Comparison of ENCODE assay signal across 23 mouse cellular contexts in the genomic region with DNA sequence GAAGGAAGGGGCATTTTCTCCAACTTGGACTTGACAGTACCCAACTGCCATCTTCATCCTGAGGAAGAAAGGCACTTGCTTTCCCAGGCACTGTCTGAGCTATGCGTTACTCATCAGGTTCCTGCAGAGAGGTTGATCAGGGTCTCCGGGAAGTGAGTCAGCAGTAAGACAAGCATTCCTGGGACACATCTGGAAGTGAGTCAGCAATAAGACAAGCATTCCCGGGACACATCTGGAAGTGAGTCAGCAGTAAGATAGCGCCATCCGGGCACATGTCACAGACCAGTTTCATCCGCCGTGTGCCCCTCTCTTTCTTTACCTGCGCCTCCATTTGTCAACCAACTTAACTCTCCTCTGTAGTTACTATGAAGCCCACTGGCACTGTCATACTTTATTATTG.
A peak's percentile ranks its signal among the peaks of the same experiment; 100 is the strongest.
DNase-seq lines count a peak whose midpoint lies in the region; ATAC-seq and TF ChIP-seq lines count a peak whose summit lies in the region.
"Had no signal": no experiment of that assay in that cellular context is flagged by ENCODE, and none has a peak within 500 bp of the region (broad histone marks: within the 10 kb centered on the region; RNA-seq: fewer than 3 reads in every experiment).

No protein-coding gene starts in this region.

- no peak overlapping the region for H3K4me3 ChIP-seq in forebrain, embryonic 13.5 days
- H3K4me3 ChIP-seq in forebrain, postnatal 0 days (ENCODE audit: low read depth, low read length): no peak overlapping the region
- H3K4me3 ChIP-seq in C2C12 (ENCODE audit: insufficient read depth, poor library complexity, severe bottlenecking): no peak overlapping the region
- no peak overlapping the region for H3K4me3 ChIP-seq in olfactory bulb, adult 2 months (ENCODE audit: insufficient read depth, low read depth, low read length)
- H3K4me3 ChIP-seq: gastrocnemius, adult 2 months; heart, embryonic 13.5 days; hindbrain, embryonic 15.5 days; intestine, embryonic 15.5 days; kidney, embryonic 15.5 days; limb, embryonic 13.5 days; liver, embryonic 13.5 days; stomach, embryonic 15.5 days had no signal

- DNase-seq in forebrain, postnatal 0 days: no peak
- DNase-seq in R1 (ENCODE audit: low read depth, low spot score): peak; percentile 34
- DNase-seq in kidney, adult 8-10 months: no peak
- no peak for DNase-seq in gastrocnemius, postnatal 4 days (ENCODE audit: low spot score in 2 of 2)
- DNase-seq: cerebellum, adult 11-12 months; cerebellum, postnatal 14 days; gastrocnemius, adult 2 months; liver, embryonic 13.5 days; lung, embryonic 14.5 days; lung, postnatal 4 days; retina, postnatal 1 day; thymus, adult 2 months had no signal

- no peaks in the 10 kb centered on the region for H3K79me3 ChIP-seq in C2C12 (ENCODE audit: low read depth)

- WGBS in forebrain, embryonic 13.5 days: 89% methylated on average over 8 of the region's 8 CpGs
- WGBS in forebrain, postnatal 0 days: 80% methylated on average over 8 of the region's 8 CpGs
- WGBS in olfactory bulb, adult 2 months: 34% methylated on average over 8 of the region's 8 CpGs

- TF ChIP-seq CTCF in forebrain, postnatal 0 days (IDR thresholded peaks at IDR 0.05; ENCODE audit: low read depth): no peak
- no peak for TF ChIP-seq CTCF in C2C12 (IDR thresholded peaks at IDR 0.05; ENCODE audit: control insufficient read depth, insufficient read depth, insufficient read length)
- no peak for TF ChIP-seq CTCF in olfactory bulb, adult 2 months (IDR thresholded peaks at IDR 0.05; ENCODE audit: insufficient read depth, low read depth, low read length)

- no peaks in the 10 kb centered on the region for H3K27me3 ChIP-seq in forebrain, embryonic 13.5 days
- H3K27me3 ChIP-seq in forebrain, postnatal 0 days (ENCODE audit: insufficient read depth, low read length): no peaks in the 10 kb centered on the region
- H3K27me3 ChIP-seq in C2C12 (ENCODE audit: control insufficient read depth, insufficient read depth, insufficient read length): no peaks in the 10 kb centered on the region
- H3K27me3 ChIP-seq: heart, embryonic 13.5 days; hindbrain, embryonic 15.5 days; intestine, embryonic 15.5 days; kidney, embryonic 15.5 days; limb, embryonic 13.5 days; stomach, embryonic 15.5 days had no signal

- no peak overlapping the region for H3K9ac ChIP-seq in forebrain, embryonic 13.5 days
- H3K9ac ChIP-seq in forebrain, postnatal 0 days: no peak overlapping the region
- H3K9ac ChIP-seq: heart, embryonic 13.5 days; hindbrain, embryonic 15.5 days; intestine, embryonic 15.5 days; kidney, embryonic 15.5 days; limb, embryonic 13.5 days; liver, embryonic 13.5 days; lung, embryonic 14.5 days; stomach, embryonic 15.5 days had no signal

- 0 out of 2 replicates have a peak, but pooled peaks cover 15% of the 10 kb centered on the region for H3K4me1 ChIP-seq in forebrain, embryonic 13.5 days
- no peaks in the 10 kb centered on the region; the same call in 1 of the 2 replicates for H3K4me1 ChIP-seq in forebrain, postnatal 0 days (ENCODE audit: insufficient read depth)
- peaks cover 11% of the 10 kb centered on the region for H3K4me1 ChIP-seq in olfactory bulb, adult 2 months (ENCODE audit: control insufficient read depth, insufficient read depth, low read length)
- H3K4me1 ChIP-seq: heart, embryonic 13.5 days; hindbrain, embryonic 15.5 days; intestine, embryonic 15.5 days; kidney, embryonic 15.5 days; limb, embryonic 13.5 days; liver, embryonic 13.5 days; stomach, embryonic 15.5 days had no signal

- no peak overlapping the region for H3K4me2 ChIP-seq in forebrain, embryonic 13.5 days
- no peak overlapping the region for H3K4me2 ChIP-seq in forebrain, postnatal 0 days (ENCODE audit: low read depth)
- H3K4me2 ChIP-seq: heart, embryonic 13.5 days; hindbrain, embryonic 15.5 days; intestine, embryonic 15.5 days; kidney, embryonic 15.5 days; limb, embryonic 13.5 days; liver, embryonic 13.5 days; lung, embryonic 14.5 days; stomach, embryonic 15.5 days had no signal

- no peaks in the 10 kb centered on the region for H3K36me3 ChIP-seq in forebrain, embryonic 13.5 days (ENCODE audit: poor library complexity, severe bottlenecking)
- H3K36me3 ChIP-seq in forebrain, postnatal 0 days (ENCODE audit: insufficient read depth): no peaks in the 10 kb centered on the region
- no peaks in the 10 kb centered on the region for H3K36me3 ChIP-seq in C2C12 (ENCODE audit: control insufficient read depth, insufficient read depth)
- H3K36me3 ChIP-seq: G1E; heart, embryonic 13.5 days; hindbrain, embryonic 15.5 days; intestine, embryonic 15.5 days; kidney, embryonic 15.5 days; limb, embryonic 13.5 days; liver, embryonic 13.5 days; stomach, embryonic 15.5 days had no signal

- ATAC-seq in forebrain, embryonic 13.5 days: peak; percentile 48; the same call in 1 of the 2 replicates
- ATAC-seq in forebrain, postnatal 0 days: no peak
- ATAC-seq: CD4-positive, CD25-positive, alpha-beta regulatory T cell, adult 4 months; intestine, embryonic 15.5 days had no signal

- H3K79me2 ChIP-seq in C2C12 (ENCODE audit: control insufficient read depth, insufficient read depth): no peaks in the 10 kb centered on the region

- no peak overlapping the region for H3ac ChIP-seq in C2C12 (ENCODE audit: control insufficient read depth, insufficient read length, low read depth)

- H3K9me3 ChIP-seq in forebrain, embryonic 13.5 days (replicated peaks): no peaks in the 10 kb centered on the region
- no peaks in the 10 kb centered on the region for H3K9me3 ChIP-seq in forebrain, postnatal 0 days (ENCODE audit: low read length)
- H3K9me3 ChIP-seq: heart, embryonic 13.5 days; hindbrain, embryonic 15.5 days; intestine, embryonic 15.5 days; kidney, embryonic 15.5 days; limb, embryonic 13.5 days; liver, embryonic 13.5 days; stomach, embryonic 15.5 days had no signal

- no peak overlapping the region for H3K27ac ChIP-seq in forebrain, embryonic 13.5 days
- H3K27ac ChIP-seq in forebrain, postnatal 0 days (ENCODE audit: low read depth, low read length): no peak overlapping the region
- H3K27ac ChIP-seq in olfactory bulb, adult 2 months (ENCODE audit: insufficient read depth, low read depth, low read length): peak overlapping the region; percentile 68
- H3K27ac ChIP-seq: gastrocnemius, adult 2 months; heart, embryonic 13.5 days; hindbrain, embryonic 15.5 days; intestine, embryonic 15.5 days; kidney, embryonic 15.5 days; limb, embryonic 13.5 days; liver, embryonic 13.5 days; stomach, embryonic 15.5 days had no signal

- no peak for TF ChIP-seq POLR2A in olfactory bulb, adult 2 months (IDR thresholded peaks at IDR 0.05; ENCODE audit: insufficient read depth, low read depth, low read length)

TF ChIP-seq in C2C12, 6 proteins besides CTCF, POLR2A, EP300 and RAD21:
- no peak for TF ChIP-seq MYOG (IDR thresholded peaks at IDR 0.05; ENCODE audit: control insufficient read depth, extremely low read depth, insufficient read length)
- peak; percentile 82 for TF ChIP-seq MAX (IDR thresholded peaks at IDR 0.05)
- no peak for TF ChIP-seq CEBPB (IDR thresholded peaks at IDR 0.05; ENCODE audit: low read depth)
- peak; percentile 89 for TF ChIP-seq FOSL1 (IDR thresholded peaks at IDR 0.05; ENCODE audit: insufficient read depth, low read length, poor library complexity, severe bottlenecking)
- TF ChIP-seq USF1 (IDR thresholded peaks at IDR 0.05; ENCODE audit: low read depth): no peak
- peak; percentile 77 for TF ChIP-seq MYOD1 (IDR thresholded peaks at IDR 0.05; ENCODE audit: control insufficient read depth, insufficient read length, low read depth)
